Mouse (Mus musculus): ENCODE results near the gene Ankrd36. TPM values are rescaled to one million over a fixed set of nuclear protein-coding genes. Genes with fewer than 3 reads are reported as not detected.
A peak's percentile ranks its signal among the peaks of the same experiment; 100 is the strongest.

Gene Ankrd36
- polyA plus RNA-seq, 1 experiment from 2014 or later = 0.04 TPM

GRCm38 (mm10) chr11:5700808-5701207 lies 131.3 kb downstream of the Ankrd36 start:
- H3K4me2 ChIP-seq (ENCODE audit: low read depth, low read length) = no peak overlapping the region
- no peaks in the 10 kb centered on the region; the same call in 1 of the 2 replicates for H3K4me1 ChIP-seq (replicated peaks; ENCODE audit: control insufficient read depth, insufficient read depth, low read length)
- ATAC-seq (ENCODE audit: low read depth) = no peak
- H3K9me3 ChIP-seq (ENCODE audit: control insufficient read depth, low read length) = no peaks in the 10 kb centered on the region
- no peak overlapping the region for H3K4me3 ChIP-seq (ENCODE audit: low read length)
- whole genome bisulfite sequencing = 77% methylated on average over 7 of the region's 7 CpGs
- H3K27ac ChIP-seq (ENCODE audit: low read length) = no peak overlapping the region
- H3K36me3 ChIP-seq (ENCODE audit: control insufficient read depth, insufficient read depth, low read length) = peaks cover 11% of the 10 kb centered on the region; the same call in 1 of the 2 replicates
- no peaks in the 10 kb centered on the region for H3K27me3 ChIP-seq (ENCODE audit: control insufficient read depth, insufficient read depth, low read depth, low read length)
- no peak overlapping the region for H3K9ac ChIP-seq (ENCODE audit: low read length)

GRCm38 (mm10) chr11:5701300-5701699 lies 131.8 kb downstream of the Ankrd36 start:
- Histone ChIP-seq H3K4me2 (ENCODE audit: low read depth, low read length) (no peak overlapping the region), H3K4me3 (ENCODE audit: low read length) (no peak overlapping the region), H3K27ac (ENCODE audit: low read length) (no peak overlapping the region), H3K4me1 (replicated peaks; ENCODE audit: control insufficient read depth, insufficient read depth, low read length) (peaks cover 3% of the 10 kb centered on the region), H3K36me3 (ENCODE audit: control insufficient read depth, insufficient read depth, low read length) (peaks cover 11% of the 10 kb centered on the region; the same call in 1 of the 2 replicates), H3K9me3 (ENCODE audit: control insufficient read depth, low read length) (no peaks in the 10 kb centered on the region), H3K9ac (ENCODE audit: low read length) (no peak overlapping the region), H3K27me3 (ENCODE audit: control insufficient read depth, insufficient read depth, low read depth, low read length) (no peaks in the 10 kb centered on the region)
- ATAC-seq (ENCODE audit: low read depth) = no peak
- 79% methylated on average over 2 of the region's 2 CpGs for WGBS

GRCm38 (mm10) chr11:5701821-5702220 lies 132.3 kb downstream of the Ankrd36 start:
- peaks cover 11% of the 10 kb centered on the region; the same call in 1 of the 2 replicates for H3K36me3 ChIP-seq (ENCODE audit: control insufficient read depth, insufficient read depth, low read length)
- H3K9ac ChIP-seq (ENCODE audit: low read length) = no peak overlapping the region
- H3K27ac ChIP-seq (ENCODE audit: low read length) = no peak overlapping the region
- H3K4me1 ChIP-seq (replicated peaks; ENCODE audit: control insufficient read depth, insufficient read depth, low read length) = peaks cover 8% of the 10 kb centered on the region
- 83% methylated on average over 1 of the region's 1 CpGs for WGBS
- H3K27me3 ChIP-seq (ENCODE audit: control insufficient read depth, insufficient read depth, low read depth, low read length) = no peaks in the 10 kb centered on the region
- H3K4me2 ChIP-seq (ENCODE audit: low read depth, low read length) = no peak overlapping the region
- no peak for ATAC-seq (ENCODE audit: low read depth)
- H3K4me3 ChIP-seq (ENCODE audit: low read length) = no peak overlapping the region
- no peaks in the 10 kb centered on the region for H3K9me3 ChIP-seq (ENCODE audit: control insufficient read depth, low read length)

GRCm38 (mm10) chr11:5702271-5702956 lies 132.9 kb downstream of the Ankrd36 start:
- ATAC-seq (ENCODE audit: low read depth) = no peak

GRCm38 (mm10) chr11:5702957-5703332 lies 133.5 kb downstream of the Ankrd36 start:
- Histone ChIP-seq H3K4me3 (ENCODE audit: low read length) (no peak overlapping the region), H3K9ac (ENCODE audit: low read length) (no peak overlapping the region), H3K36me3 (ENCODE audit: control insufficient read depth, insufficient read depth, low read length) (peaks cover 11% of the 10 kb centered on the region; the same call in 1 of the 2 replicates), H3K27me3 (ENCODE audit: control insufficient read depth, insufficient read depth, low read depth, low read length) (no peaks in the 10 kb centered on the region), H3K27ac (ENCODE audit: low read length) (no peak overlapping the region), H3K9me3 (ENCODE audit: control insufficient read depth, low read length) (no peaks in the 10 kb centered on the region), H3K4me1 (replicated peaks; ENCODE audit: control insufficient read depth, insufficient read depth, low read length) (peaks cover 8% of the 10 kb centered on the region), H3K4me2 (ENCODE audit: low read depth, low read length) (no peak overlapping the region)
- WGBS = 94% methylated on average over 6 of the region's 6 CpGs
- ATAC-seq (ENCODE audit: low read depth) = no peak

More at GRCm38 (mm10) chr11:5702271-5702956, 132.9 kb downstream of the Ankrd36 start:
- 77% methylated on average over 5 of the region's 5 CpGs for WGBS
- Histone ChIP-seq H3K4me2 (ENCODE audit: low read depth, low read length) (no peak overlapping the region), H3K27me3 (ENCODE audit: control insufficient read depth, insufficient read depth, low read depth, low read length) (no peaks in the 10 kb centered on the region), H3K4me3 (ENCODE audit: low read length) (no peak overlapping the region), H3K27ac (ENCODE audit: low read length) (no peak overlapping the region), H3K4me1 (replicated peaks; ENCODE audit: control insufficient read depth, insufficient read depth, low read length) (peaks cover 8% of the 10 kb centered on the region), H3K36me3 (ENCODE audit: control insufficient read depth, insufficient read depth, low read length) (peaks cover 11% of the 10 kb centered on the region; the same call in 1 of the 2 replicates), H3K9ac (ENCODE audit: low read length) (no peak overlapping the region), H3K9me3 (ENCODE audit: control insufficient read depth, low read length) (no peaks in the 10 kb centered on the region)

GRCm38 (mm10) chr11:5703341-5703740 lies 133.9 kb downstream of the Ankrd36 start:
- no peak for ATAC-seq (ENCODE audit: low read depth)

GRCm38 (mm10) chr11:5705972-5706371 lies 136.5 kb downstream of the Ankrd36 start:
- H3K36me3 ChIP-seq (ENCODE audit: control insufficient read depth, insufficient read depth, low read length) = peaks cover 11% of the 10 kb centered on the region; the same call in 1 of the 2 replicates
- H3K4me1 ChIP-seq (replicated peaks; ENCODE audit: control insufficient read depth, insufficient read depth, low read length) = peaks cover 8% of the 10 kb centered on the region
- WGBS = 88% methylated on average over 9 of the region's 9 CpGs
- no peak for ATAC-seq (ENCODE audit: low read depth)
- no peak overlapping the region for H3K27ac ChIP-seq (ENCODE audit: low read length)
- H3K4me2 ChIP-seq (ENCODE audit: low read depth, low read length) = peak overlapping the region; percentile 62
- H3K27me3 ChIP-seq (ENCODE audit: control insufficient read depth, insufficient read depth, low read depth, low read length) = no peaks in the 10 kb centered on the region
- H3K9ac ChIP-seq (ENCODE audit: low read length) = no peak overlapping the region
- H3K4me3 ChIP-seq (ENCODE audit: low read length) = peak overlapping the region; percentile 90; the same call in 1 of the 2 replicates
- H3K9me3 ChIP-seq (ENCODE audit: control insufficient read depth, low read length) = no peaks in the 10 kb centered on the region

More at GRCm38 (mm10) chr11:5703341-5703740, 133.9 kb downstream of the Ankrd36 start:
- Histone ChIP-seq H3K36me3 (ENCODE audit: control insufficient read depth, insufficient read depth, low read length) (peaks cover 11% of the 10 kb centered on the region; the same call in 1 of the 2 replicates), H3K27me3 (ENCODE audit: control insufficient read depth, insufficient read depth, low read depth, low read length) (no peaks in the 10 kb centered on the region), H3K9ac (ENCODE audit: low read length) (no peak overlapping the region), H3K27ac (ENCODE audit: low read length) (no peak overlapping the region), H3K9me3 (ENCODE audit: control insufficient read depth, low read length) (no peaks in the 10 kb centered on the region), H3K4me2 (ENCODE audit: low read depth, low read length) (no peak overlapping the region), H3K4me3 (ENCODE audit: low read length) (no peak overlapping the region), H3K4me1 (replicated peaks; ENCODE audit: control insufficient read depth, insufficient read depth, low read length) (peaks cover 8% of the 10 kb centered on the region)
- WGBS = 92% methylated on average over 1 of the region's 1 CpGs

- peak; percentile 71 for ATAC-seq (ENCODE audit: low read depth)
- Histone ChIP-seq H3K9ac (ENCODE audit: low read length) (peak overlapping the region; percentile 92), H3K4me1 (replicated peaks; ENCODE audit: control insufficient read depth, insufficient read depth, low read length) (peaks cover 8% of the 10 kb centered on the region), H3K9me3 (ENCODE audit: control insufficient read depth, low read length) (no peaks in the 10 kb centered on the region), H3K27me3 (ENCODE audit: control insufficient read depth, insufficient read depth, low read depth, low read length) (no peaks in the 10 kb centered on the region), H3K36me3 (ENCODE audit: control insufficient read depth, insufficient read depth, low read length) (peaks cover 11% of the 10 kb centered on the region; the same call in 1 of the 2 replicates), H3K27ac (ENCODE audit: low read length) (peak overlapping the region; percentile 71), H3K4me3 (ENCODE audit: low read length) (peak overlapping the region; percentile 90), H3K4me2 (ENCODE audit: low read depth, low read length) (peak overlapping the region; percentile 62)
- under 1% methylated on average over 39 of the region's 43 CpGs for WGBS
Observed at GRCm38 (mm10) chr11:5706874-5707529, 137.5 kb downstream of the Ankrd36 start.

Measured in lung, embryonic 16.5 days (tissue).